Mouse (Mus musculus) cerebellum, adult 2 months (tissue): ENCODE data around the gene Hebp1.

ENCODE experiments used
- CTCF ChIP-seq: fragments of 200-500 bp; IDR thresholded peaks from 2 replicates; pipeline ENCODE4 v1.5.1; 2011; ENCODE audit warnings: low read depth, mild to moderate bottlenecking, control low read depth, low read length, moderate library complexity, borderline replicate concordance; ENCODE audit not compliant: insufficient read depth
- POLR2A ChIP-seq: fragments of 200-500 bp; IDR thresholded peaks from 2 replicates; pipeline ENCODE4 v1.6.1; 2011; ENCODE audit warnings: low read length, control low read depth, borderline replicate concordance; ENCODE audit not compliant: insufficient read depth

DNA sequence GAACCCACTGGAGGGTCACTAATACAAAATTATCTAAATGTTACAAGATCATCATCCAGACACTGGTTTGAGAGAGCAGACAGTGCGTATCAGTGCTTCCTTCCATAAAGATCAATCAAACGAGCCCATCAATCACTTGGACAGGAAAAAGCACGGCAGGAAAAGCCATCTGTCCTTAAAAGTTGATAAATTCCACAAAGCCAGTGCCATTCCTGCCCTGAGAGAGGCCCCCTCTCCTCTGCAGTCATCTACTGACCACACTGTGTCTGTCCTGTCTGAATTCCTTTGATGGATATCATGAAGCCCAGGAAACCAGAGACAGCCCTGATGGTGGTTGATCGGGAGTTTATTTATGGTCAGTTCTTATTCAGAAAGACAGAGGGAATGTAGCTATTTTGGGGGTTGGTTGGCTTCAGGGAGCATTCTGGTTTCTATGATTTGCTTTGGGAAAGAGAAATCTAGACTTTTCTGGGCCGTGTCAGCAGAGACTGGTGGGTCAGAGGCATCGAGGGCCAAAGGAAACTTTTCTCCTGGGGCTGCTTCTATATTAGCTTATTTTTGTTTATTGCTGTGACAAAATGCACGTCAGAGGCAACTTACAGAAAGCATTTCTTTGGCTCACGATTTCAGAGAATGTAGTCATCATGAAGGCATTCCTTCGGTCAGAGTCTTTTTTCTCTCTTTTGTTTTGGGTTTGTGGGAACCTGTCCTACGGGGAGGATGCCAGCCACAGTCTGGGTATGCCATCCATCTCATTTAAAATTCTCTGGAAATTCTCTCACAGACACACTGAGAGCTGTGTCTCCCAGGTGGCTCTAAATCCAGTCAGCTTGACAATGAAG, 10.5 kb downstream of the Hebp1 start:
- TF ChIP-seq CTCF (no peak), POLR2A (no peak)
